Mouse (Mus musculus) bone marrow, adult 2 months (tissue): ENCODE data around the gene Paqr7. TPM values are rescaled to one million over a fixed set of nuclear protein-coding genes. Genes with fewer than 3 reads are reported as not detected.

Experiments
- H3K27ac ChIP-seq: fragments of 200-500 bp; 2 replicates; pipeline ENCODE4 v1.5.1; 2012; ENCODE audit warnings: low read depth, mild to moderate bottlenecking, control low read depth, inconsistent platforms, low read length; ENCODE audit not compliant: control insufficient read depth, poor library complexity, insufficient read depth
- H3K4me1 ChIP-seq: fragments of 200-500 bp; 2 replicates; pipeline ENCODE4 v1.6.1; 2011; ENCODE audit warnings: low read length; ENCODE audit not compliant: control insufficient read depth, insufficient read depth
- H3K4me3 ChIP-seq: fragments of 200-500 bp; replicated peaks from 2 replicates; pipeline ENCODE3; 2011; ENCODE audit warnings: mild to moderate bottlenecking, low read depth, low read length, control low read depth; ENCODE audit not compliant: control insufficient read depth
- CTCF ChIP-seq: fragments of 200-500 bp; IDR thresholded peaks from 2 replicates; pipeline ENCODE4 v1.5.1; 2011; ENCODE audit warnings: low read length, control low read depth; ENCODE audit not compliant: control insufficient read depth, insufficient read depth
- POLR2A ChIP-seq: fragments of 200-500 bp; IDR thresholded peaks from 2 replicates; pipeline ENCODE4 v1.6.1; 2011; ENCODE audit warnings: low read depth, mild to moderate bottlenecking, control low read depth, low read length, borderline replicate concordance; ENCODE audit not compliant: control insufficient read depth
- WGBS: fragments of 180-500 bp; shearing (Covaris S2); methylation state at CpG from one replicate; pipeline ENCODE4 v1.1.7; 2018; 5-methylcytosine and 5-hydroxymethylcytosine counted together
- polyA plus RNA-seq: library from polyadenylated mRNA; stranded (reverse); fragments of >200 nt; gene quantifications from 2 replicates; pipeline ENCODE4 v1.2.4, GENCODE M21; 2011; ENCODE audit warnings: low replicate concordance; ENCODE audit not compliant: missing spikeins, insufficient read depth, insufficient read length

Paqr7 gene
- polyA plus RNA-seq, 1 experiment = 10.8 TPM

DNA sequence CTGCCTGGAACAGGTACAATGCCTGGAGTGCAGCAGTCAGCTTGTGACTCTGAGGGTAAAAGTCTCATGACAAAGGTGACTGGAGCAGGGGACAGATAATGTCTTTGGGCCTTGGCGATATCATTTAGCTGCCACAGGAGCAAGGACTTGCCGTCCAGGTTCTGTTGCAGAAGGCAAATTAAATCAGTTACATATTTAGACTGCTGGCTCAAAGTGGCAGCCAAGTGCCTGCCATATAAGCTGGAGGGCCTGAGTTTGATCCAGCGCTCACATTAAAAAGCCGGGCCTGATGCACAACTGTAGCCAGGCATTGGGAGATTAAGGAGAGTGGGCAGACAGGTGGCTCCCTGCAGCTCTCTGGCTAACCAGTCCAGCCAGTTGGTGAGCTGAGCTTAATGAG is 16.7 kb upstream of the Paqr7 start:
- H3K4me1 ChIP-seq = peaks cover 4% of the 10 kb centered on the region; the same call in 1 of the 2 replicates
- no peak overlapping the region for H3K4me3 ChIP-seq
- H3K27ac ChIP-seq = no peak overlapping the region
- TF ChIP-seq CTCF = no peak
- TF ChIP-seq POLR2A = no peak
- WGBS = 89% methylated on average over 4 of the region's 4 CpGs

DNA sequence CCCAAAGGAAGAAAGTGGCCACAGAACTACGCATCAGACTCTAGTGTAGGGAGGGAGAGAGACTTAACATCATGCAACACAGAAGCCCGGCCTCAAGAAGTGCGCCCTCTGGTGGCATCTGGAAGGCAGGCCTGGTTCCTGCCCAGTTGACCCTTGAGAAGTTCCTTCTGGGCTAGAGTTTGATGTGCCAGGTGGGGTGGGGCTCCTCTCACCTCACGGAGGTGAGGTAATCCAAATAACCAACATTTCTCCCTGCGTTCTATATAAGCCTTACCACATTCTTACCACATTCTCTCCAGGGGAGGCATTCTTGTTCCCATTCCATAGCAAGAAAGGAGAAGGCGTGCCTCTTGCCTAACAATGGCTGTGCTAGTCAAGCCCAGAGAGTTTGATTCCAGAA is 15.6 kb upstream of the Paqr7 start:
- Histone ChIP-seq H3K4me1 (peaks cover 4% of the 10 kb centered on the region; the same call in 1 of the 2 replicates), H3K4me3 (no peak overlapping the region), H3K27ac (no peak overlapping the region)
- TF ChIP-seq POLR2A (no peak), CTCF (peak; percentile 93)
- 11% methylated on average over 6 of the region's 6 CpGs for WGBS

DNA sequence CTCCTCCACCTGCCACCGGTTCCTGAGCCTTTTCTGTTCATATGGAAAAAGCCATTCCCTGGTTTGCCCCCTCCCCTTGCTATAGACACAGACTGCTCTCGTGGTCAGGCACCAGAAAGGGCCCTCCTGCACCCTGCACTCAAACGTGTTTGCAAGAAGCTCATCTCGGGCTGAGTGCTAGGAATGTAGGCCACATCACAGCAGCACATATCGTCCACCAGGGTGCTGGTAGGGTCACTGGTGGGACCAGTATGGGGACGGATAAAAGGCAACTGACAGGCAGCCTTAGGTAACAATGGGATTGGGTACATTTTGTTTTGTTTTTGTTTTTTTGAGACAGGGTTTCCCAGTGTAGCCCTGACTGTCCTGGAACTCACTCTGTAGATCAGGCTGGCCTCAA is 15.2 kb upstream of the Paqr7 start:
- TF ChIP-seq POLR2A (no peak), CTCF (no peak)
- WGBS = 30% methylated on average over 6 of the region's 6 CpGs
- Histone ChIP-seq H3K27ac (no peak overlapping the region), H3K4me1 (peaks cover 4% of the 10 kb centered on the region; the same call in 1 of the 2 replicates), H3K4me3 (no peak overlapping the region)

DNA sequence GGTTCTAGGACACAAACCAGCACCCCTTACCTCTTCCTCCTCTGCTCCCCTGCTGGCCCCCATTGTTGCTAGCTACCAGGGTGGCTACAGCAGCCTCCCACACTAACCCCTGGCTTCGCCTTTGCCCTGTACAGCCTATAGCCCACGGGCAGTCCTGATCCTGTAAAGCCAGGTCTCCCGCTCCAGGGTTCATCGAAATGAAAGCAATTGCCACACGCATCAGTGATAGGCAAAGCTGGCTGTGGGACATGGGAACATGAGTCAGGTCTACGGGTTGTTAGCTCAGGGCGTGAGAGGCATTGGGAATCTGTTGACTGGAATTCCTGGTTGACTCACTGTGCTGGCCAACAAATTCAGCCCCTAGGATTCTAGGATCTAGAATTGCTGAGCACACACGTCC is 14.1 kb upstream of the Paqr7 start:
- H3K4me1 ChIP-seq = peaks cover 4% of the 10 kb centered on the region; the same call in 1 of the 2 replicates
- no peak overlapping the region for H3K4me3 ChIP-seq
- 76% methylated on average over 8 of the region's 8 CpGs for WGBS
- TF ChIP-seq POLR2A (no peak), CTCF (no peak)
- H3K27ac ChIP-seq = 0 out of 2 replicates have a peak overlapping the region, but pooled peaks have one; percentile 13

DNA sequence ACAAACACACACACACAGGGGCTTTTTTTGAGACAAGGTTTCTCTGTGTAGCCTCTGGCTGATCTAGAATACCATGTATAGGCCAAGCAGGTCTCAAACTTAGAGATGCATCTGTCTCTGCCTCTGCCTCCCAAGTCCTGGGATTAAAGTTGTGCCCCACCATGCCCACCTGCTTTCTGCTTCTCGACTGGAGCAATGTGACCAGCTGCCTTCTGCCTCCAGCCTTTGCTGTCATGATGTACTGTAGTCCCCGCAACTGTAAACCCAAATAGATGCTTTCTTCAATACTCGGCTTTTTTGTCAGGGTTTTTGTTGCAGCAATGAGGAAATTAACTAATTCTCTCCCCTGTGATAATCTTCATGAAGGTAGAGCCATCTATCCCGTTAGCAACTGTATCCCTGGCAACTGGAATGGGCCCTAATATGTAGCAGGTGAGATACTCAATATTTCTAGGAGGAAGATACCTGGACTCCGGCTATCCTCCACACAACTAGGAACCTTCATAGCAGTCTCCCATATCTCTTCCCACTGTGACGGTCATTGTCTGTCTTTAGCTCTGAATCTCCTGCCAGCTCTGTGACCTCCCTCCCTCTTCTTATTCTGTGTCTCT is 13.3 kb upstream of the Paqr7 start:
- 63% methylated on average over 6 of the region's 6 CpGs for WGBS
- H3K4me1 ChIP-seq = peaks cover 3% of the 10 kb centered on the region; the same call in 1 of the 2 replicates
- H3K4me3 ChIP-seq = no peak overlapping the region
- no peak overlapping the region for H3K27ac ChIP-seq
- TF ChIP-seq CTCF = no peak
- no peak for TF ChIP-seq POLR2A

DNA sequence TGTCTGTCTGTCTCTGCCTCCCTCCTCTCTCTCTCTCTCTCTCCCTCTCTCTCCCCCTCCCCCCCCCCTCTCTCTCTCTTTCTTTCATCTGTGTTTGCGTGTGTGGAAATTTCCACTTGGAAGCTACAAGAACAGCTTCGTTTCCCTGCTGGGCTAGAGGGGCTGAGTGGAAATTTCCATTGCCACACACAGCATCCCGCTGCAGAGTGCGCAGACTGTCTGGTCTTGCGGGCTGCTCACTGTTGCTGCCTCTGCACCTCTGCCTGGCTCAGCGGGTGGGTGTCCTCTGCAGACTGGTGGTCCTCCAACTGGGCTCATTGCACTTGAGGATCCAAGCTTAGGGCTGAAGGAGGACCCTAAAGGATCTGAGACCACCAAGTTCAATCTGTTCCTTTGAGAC is 12.8 kb upstream of the Paqr7 start:
- WGBS = 67% methylated on average over 6 of the region's 6 CpGs
- Histone ChIP-seq H3K4me1 (peaks cover 3% of the 10 kb centered on the region; the same call in 1 of the 2 replicates), H3K27ac (no peak overlapping the region)

DNA sequence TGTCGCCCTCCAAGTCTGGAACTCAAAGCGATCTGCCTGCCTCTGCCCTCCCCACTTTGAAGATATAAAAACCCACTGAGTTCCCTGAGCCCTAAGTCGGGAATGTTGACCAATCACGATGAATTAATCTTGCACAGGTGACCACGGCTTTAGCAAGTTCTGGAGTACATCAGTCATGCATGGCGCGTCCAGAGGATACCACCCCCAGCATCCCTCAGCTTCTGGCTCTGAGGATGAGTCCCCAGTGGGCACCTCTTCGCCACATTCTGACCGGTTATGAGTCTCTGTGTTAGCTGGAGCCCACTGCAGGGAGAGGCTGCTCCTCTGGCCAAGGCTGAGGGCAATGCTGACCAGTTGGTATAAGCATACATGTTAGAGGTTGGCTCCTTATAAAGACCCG is 12.3 kb upstream of the Paqr7 start:
- Histone ChIP-seq H3K4me3 (no peak overlapping the region), H3K4me1 (peaks cover 3% of the 10 kb centered on the region; the same call in 1 of the 2 replicates), H3K27ac (no peak overlapping the region)
- 72% methylated on average over 10 of the region's 10 CpGs for WGBS
- TF ChIP-seq CTCF (no peak), POLR2A (no peak)

More for the DNA sequence above, 12.8 kb upstream of the Paqr7 start:
- no peak for TF ChIP-seq CTCF
- TF ChIP-seq POLR2A = no peak
- H3K4me3 ChIP-seq = no peak overlapping the region

DNA sequence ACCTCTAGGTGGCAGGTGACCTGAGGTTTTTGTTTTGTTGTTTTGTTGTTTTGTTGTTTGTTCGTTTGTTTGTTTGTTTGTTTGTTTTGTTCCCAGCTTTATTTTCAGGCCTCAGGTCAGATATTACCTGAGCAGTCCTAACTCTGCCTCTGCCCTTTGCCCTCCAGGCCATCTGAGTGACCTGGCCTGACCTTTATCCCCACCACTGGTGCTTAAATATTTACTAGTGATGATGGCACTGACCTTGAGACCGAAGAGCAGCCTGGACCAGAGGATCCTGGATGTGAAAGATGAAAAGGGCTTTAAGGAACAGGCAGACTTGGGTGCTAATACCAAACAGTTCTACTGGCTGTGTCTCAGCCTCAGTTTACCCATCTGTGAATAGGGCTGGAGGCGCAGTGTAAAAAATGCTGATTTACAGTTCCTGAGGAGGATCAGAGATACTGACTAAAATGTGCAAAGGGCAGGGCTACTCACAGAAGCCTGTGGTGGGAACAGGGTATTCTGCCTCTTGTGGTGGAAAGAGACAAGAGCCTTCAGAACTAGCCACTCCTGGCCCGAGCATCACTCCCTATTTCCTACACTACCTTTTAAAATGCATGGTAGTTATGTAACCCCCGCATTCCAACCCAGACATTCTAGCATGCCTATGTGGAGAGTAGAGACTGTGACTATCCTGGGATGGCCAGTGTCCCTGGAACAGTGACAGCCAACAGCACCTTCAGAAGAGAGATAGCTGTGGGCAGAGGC is 11.2 kb upstream of the Paqr7 start:
- Histone ChIP-seq H3K4me1 (peaks cover 3% of the 10 kb centered on the region; the same call in 1 of the 2 replicates), H3K4me3 (no peak overlapping the region), H3K27ac (no peak overlapping the region)
- WGBS = 83% methylated on average over 5 of the region's 5 CpGs
- no peak for TF ChIP-seq CTCF
- no peak for TF ChIP-seq POLR2A
